In genomic region chr19:31971998-31972397, GRCm38 (mm10) we compare ENCODE assay signal across 9 mouse cellular contexts.
DNase-seq lines count a peak whose midpoint lies in the region; ATAC-seq lines count a peak whose summit lies in the region.
"Had no signal": no experiment of that assay in that cellular context is flagged by ENCODE, and none has a peak within 500 bp of the region (broad histone marks: within the 10 kb centered on the region; RNA-seq: fewer than 3 reads in every experiment).

No protein-coding gene starts in this region.

- 9% methylated on average over 6 of the region's 6 CpGs for WGBS in hindbrain, embryonic 15.5 days

- H3K4me3 ChIP-seq in hindbrain, embryonic 15.5 days = no peak overlapping the region
- H3K4me3 ChIP-seq: myocyte had no signal

- H3K27ac ChIP-seq in hindbrain, embryonic 15.5 days (replicated peaks) = no peak overlapping the region

- H3K4me2 ChIP-seq in hindbrain, embryonic 15.5 days = no peak overlapping the region

- H3K9ac ChIP-seq in hindbrain, embryonic 15.5 days = no peak overlapping the region

- peak; percentile 96 for DNase-seq in NIH3T3 (ENCODE audit: low read depth)
- peak; percentile 64 for DNase-seq in cerebellum, adult 8-10 months
- DNase-seq in frontal cortex, postnatal 10 days (ENCODE audit: low spot score in 2 of 2) = peak; percentile 48 to 81
- DNase-seq in layer of hippocampus, postnatal 25 days (ENCODE audit: extremely low spot score in 1 of 2, low spot score in 1 of 2) = peak; percentile 71 to 96
- peak; percentile 77 for DNase-seq in right cerebral cortex, adult 18-20 months
- DNase-seq in urinary bladder, adult 2 months (ENCODE audit: low spot score) = peak; percentile 53

- peak; percentile 85 for ATAC-seq in hindbrain, embryonic 15.5 days (ENCODE audit: low FRiP score, low read depth)
- peak; percentile 94 for ATAC-seq in megakaryocyte, adult 5-6 weeks (ENCODE audit: poor library complexity, severe bottlenecking)

- no peaks in the 10 kb centered on the region for H3K4me1 ChIP-seq in hindbrain, embryonic 15.5 days (replicated peaks)

- H3K9me3 ChIP-seq in hindbrain, embryonic 15.5 days = no peaks in the 10 kb centered on the region

- no peaks in the 10 kb centered on the region for H3K27me3 ChIP-seq in hindbrain, embryonic 15.5 days

- H3K36me3 ChIP-seq in hindbrain, embryonic 15.5 days = no peaks in the 10 kb centered on the region
